Mouse (Mus musculus): Measurements from ENCODE around the gene Ano6.
A peak's percentile ranks its signal among the peaks of the same experiment; 100 is the strongest.

Gene Ano6

DNA sequence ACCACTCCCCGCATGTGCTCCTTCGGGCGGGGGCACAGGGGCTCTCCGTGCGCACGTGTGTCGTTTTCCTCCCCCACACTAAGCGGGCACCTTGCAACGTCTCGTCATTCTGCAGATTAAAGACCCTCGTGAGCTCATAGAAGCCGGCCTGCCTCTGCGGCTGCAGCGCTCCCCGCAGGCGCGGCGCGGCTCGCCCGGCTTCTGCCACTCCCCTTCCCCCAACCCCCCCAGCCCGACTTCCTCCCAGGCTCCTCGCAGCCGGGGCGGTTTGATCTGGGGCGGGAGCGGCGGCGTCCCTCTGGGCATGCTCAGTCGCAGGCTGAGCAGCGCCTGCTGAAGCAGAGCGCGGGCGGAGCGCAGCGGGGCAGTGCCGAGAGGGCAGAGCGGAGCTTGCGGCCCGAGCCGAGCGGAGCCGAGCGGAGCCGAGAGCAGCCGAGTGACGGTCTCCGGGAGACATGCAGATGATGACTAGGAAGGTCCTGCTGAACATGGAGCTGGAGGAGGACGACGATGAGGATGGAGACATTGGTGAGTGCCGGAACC, at the start of gene Ano6:
Gene Ano6, plus strand, starts transcription at position 315 of the 543 bp plus-strand sequence.
- DNase-seq (ENCODE audit: low spot score in 2 of 2), result peak; percentile 84 to 86

DNA sequence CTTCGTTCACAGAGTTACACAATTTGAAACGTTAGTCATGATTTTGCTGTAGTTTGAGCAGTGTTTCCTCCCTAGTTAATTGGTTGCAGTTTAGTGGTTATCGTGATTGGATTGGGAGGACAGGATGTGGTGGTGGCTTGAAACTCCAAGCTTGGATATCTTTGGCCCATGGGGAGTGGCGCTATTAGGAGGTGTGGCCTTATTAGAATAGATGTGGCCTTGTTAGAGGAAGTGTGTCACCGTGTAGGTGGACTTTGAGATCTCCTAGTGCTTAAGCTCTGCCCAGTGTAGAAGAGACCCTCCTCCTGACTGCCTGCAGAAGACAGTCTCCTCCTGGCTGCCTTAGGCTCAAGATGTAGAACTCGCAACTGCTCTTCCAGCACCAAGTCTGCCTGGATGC, 47.7 kb upstream of the Ano6 start:
- DNase-seq (ENCODE audit: low spot score in 2 of 2), result no peak

DNA sequence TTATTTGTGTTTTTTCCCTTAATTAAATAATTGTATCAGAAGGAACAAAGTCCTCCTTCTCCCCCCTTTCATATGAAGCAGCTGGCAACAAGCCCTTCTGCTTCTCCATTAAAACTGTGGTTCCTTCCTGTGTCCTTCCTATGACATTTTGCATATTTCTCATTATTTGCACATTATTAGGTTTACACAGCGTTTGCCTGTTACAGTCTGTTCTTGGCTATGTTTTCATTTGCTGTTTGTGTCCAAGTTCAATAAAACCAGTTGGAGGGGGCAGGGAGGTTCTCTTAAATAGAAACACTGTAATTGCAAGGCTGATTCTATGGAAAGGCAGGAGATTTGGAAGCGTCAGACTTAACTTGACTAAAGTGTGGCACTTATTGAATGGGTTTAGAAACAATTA, 46.8 kb upstream of the Ano6 start:
- DNase-seq (ENCODE audit: low spot score in 2 of 2), result no peak

DNA sequence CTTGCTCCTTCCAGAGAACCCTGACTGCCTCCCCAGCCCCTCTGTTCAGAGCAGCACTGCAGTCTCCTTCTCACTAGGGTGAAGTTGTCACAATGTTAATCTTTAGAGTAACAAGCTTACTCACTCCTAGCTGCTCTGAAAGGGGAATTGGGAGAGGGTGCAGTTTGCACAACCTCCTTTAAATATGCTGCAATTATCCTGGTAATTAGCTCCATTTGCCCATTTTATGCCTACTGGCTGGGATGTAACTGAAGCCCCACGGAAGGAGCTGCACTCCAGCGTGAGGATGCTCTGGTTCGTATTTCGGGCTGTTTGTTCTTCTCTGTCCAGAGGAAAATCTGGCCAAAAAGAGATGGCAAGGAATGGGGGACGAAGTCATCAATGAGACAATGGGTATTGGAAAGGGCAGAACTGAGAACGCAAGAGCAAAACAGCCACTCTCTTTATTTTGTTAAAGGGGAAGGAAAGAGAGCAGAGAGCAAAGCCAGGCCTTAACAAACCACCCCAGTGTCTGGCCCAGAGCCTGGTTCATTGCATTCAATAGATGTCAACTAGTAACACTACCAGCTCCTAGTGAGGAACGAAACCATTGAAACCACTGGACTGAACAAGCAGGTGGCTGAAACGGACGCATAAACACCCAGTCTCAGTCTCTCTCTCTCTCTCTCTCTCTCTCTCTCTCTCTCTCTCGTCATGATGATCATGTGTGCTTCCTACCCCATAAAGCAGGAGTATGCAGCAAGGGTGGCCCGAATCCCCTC, 45.1 kb upstream of the Ano6 start:
- DNase-seq (ENCODE audit: low spot score in 2 of 2), result no peak

DNA sequence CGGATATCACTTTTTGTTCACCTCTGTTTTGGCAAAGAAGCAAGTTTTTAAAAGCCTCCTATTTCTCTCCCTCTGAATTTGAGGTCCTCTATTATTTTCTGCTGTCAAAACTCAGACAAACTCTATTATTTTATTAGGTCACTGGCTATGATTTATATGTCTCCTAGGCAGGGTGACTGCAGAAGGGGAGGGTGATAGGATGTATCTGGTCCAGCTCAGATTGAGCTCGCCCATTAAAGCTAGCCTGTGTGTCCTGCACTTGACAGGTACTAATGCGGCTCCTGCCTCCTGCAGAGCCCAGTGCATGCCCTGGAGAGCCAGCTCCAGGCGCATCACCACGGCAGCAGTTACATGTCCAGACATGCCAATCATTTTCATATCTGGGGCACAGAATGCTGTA, 44.1 kb upstream of the Ano6 start:
- DNase-seq (ENCODE audit: low spot score in 2 of 2), result no peak

DNA sequence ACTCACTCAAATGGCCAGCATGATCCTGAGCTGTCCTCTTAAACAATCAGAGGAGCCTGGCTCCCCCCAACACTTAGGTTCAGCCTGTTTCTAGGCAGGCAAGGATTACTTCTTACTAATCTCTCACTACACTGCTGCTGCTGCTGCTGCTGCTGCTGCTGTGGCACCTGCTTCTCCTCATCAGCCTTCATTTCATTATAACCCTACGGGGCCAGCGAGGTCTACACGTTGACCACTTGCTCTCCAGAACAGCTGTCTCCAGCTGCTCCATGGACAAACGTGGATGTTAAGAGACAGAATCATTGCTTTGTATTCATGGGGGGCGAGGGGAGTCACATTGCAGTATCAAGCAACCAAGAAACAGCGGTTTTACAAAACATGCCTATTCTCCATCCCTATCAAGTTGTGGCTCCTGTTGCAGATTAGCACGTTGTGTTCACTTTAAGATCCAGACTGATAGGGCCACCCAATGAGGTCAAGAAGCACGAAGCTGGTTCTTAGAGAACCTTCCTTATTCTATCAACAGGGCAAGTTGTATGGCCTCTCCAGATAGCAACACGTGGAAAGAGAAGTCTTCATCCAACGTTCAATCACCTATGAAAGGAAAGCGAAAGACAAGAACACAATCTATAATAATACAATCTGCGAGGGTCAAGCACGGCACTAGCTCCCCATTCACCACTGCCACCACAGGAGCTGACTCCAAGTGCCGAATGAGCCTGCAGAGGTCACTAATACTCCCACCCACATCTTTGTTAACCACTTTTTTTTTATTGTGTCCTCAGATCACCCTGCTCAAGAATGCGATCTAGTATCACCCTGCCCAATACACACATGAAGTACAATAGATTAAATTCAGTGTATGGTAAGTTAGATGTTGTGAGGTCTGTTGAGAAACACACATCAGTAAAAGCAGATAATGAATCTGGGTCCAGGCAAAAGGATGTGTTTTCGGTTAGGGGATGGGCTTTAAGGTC, 43.4 kb upstream of the Ano6 start:
- DNase-seq (ENCODE audit: low spot score in 2 of 2), result no peak

DNA sequence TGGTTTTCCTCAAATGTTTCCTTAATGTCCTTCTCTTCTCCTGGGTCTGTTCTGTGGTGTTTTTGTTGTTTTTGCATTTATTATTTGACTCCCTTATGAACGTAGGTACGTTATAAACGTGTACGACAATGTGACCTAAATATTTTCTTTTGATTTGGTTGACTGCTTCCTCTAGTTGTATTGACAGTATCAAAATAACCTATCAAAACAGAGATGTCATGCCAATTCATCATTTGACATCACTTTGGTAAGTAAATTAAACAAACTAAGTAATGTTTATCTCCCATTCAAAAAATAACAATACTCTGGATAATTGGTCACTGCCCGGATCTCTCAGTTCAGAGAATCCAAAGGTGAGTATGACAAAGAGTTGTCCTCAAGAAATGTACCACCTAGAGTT, 41.4 kb upstream of the Ano6 start:
- DNase-seq (ENCODE audit: low spot score in 2 of 2), result no peak

DNA sequence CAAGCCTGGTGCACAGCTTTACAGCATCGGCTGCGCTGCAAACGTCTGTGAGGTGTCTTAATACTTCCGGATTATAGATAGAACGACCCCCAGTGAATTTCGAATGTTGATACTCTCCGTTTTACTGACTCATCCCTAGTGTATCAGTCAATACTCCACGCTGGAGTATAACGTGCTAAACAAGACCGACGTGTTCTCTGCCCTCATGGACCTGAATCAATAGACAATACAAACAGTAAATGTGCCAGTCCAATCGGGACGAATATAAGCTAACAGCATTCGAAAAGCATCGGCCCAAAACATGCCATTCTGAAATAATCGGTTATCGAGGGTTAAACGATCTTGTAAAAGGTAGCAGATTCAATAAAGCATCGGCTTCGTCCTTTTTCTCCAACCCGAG, 40.6 kb upstream of the Ano6 start:
- no peak for DNase-seq (ENCODE audit: low spot score in 2 of 2)

DNA sequence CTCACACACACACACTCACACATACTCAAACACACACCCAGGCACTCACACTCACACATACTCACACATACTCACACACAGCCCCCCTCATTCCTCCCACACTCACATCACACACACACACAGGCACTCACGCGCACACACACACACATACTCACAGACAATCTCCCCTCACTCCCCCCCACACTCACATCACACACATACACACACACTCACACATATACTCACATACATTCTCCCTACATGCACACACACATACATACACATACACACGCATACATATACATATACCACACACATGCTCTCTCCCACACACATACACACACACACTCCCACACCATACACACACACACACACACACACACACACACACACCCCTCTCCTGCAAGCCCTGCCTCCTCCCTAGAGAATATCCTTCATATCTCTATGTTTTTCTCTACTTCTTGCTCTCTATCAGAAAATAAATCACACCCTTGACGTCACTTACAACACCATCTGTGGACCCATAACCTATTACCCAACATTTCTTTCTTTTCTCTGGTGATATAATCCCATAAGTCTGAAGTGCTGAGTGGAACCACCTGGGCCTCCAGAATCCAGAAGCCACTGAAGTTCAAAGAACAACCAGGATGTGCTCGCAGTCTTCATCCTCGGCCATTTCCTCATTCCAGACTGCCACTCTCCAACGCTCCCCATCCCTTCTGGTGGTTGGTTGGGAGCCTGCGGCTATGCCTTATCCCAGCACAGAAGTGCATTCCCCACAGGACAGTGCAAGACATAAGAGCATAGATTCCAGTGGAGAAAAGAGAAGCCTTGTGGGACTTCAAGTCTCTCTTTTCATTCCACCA, 38.6 kb upstream of the Ano6 start:
- no peak for DNase-seq (ENCODE audit: low spot score in 2 of 2)

DNA sequence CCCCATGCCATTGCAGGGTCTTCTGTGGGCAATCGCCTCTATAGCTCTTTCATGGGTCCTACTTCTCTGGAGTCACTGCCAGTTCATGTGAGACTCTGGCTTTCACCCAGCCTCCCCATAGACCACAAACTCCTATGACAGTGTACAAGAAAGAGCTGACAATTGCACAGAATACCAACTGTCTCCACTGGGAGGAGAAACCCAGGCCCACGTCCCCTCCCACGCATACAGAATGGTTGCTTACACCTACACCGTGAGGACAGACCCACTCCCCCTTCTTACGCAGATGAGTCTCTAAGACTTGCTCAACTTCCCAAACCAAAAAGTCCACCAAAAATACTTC, 38.0 kb upstream of the Ano6 start:
- no peak for DNase-seq (ENCODE audit: low spot score in 2 of 2)

DNA sequence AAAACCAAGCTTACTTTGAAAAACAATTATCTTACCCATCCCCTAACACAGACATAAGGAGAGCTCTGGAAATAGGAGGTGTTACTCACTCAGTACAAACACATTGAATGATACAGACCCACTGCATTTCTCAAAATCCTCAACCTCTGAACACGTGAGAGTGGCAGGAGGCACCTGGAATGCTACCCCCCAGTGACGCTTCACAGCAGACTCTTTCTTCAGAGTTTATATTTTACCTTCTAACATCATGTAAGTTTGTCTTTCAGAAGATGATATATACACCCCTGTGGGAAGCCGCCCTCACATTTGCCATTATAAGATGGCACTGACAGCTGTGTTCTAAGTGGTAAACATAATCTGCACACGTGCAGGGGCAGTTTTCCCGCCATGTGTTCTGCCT, 37.6 kb upstream of the Ano6 start:
- DNase-seq (ENCODE audit: low spot score in 2 of 2), result no peak

DNA sequence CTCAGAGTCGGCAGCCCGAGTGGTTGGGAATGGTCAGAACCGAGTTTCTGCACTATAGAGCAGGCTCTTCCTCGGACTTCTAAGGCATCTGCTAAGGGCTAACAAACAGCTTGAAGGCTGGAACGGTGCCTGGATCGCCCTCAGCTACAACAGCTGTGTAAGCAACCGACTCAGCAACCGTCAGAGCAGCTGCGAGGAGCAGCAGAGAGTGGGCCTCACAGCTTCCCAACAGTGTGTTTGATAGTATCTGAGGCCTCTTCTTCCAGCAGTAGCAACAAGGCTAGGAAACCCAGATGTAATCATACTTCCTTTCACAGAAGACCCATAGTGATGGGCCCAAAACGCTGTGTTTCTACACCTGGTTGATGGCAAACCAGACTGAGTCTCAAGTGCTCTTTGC, 33.5 kb upstream of the Ano6 start:
- peak; percentile 62 to 71 for DNase-seq (ENCODE audit: low spot score in 2 of 2)

DNA sequence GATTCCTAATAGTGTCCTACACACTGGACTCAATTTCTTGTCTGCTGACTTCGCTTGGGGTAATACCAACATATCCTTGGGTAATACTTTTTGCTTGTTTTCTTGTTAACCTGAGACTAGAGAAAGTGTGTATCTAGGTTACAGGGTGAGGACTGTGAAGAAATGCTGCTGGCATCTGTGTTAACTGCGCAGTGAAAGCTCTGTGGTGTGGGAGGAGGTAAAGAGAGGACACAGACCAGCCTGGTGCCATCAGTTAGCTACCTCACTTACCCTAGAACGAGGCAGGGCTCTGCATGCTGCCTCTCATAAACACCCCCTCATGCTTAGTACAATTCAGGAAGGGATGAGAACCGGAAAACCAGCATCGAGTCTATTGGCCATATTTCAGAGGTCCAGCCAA, 32.6 kb upstream of the Ano6 start:
- no peak for DNase-seq (ENCODE audit: low spot score in 2 of 2)

DNA sequence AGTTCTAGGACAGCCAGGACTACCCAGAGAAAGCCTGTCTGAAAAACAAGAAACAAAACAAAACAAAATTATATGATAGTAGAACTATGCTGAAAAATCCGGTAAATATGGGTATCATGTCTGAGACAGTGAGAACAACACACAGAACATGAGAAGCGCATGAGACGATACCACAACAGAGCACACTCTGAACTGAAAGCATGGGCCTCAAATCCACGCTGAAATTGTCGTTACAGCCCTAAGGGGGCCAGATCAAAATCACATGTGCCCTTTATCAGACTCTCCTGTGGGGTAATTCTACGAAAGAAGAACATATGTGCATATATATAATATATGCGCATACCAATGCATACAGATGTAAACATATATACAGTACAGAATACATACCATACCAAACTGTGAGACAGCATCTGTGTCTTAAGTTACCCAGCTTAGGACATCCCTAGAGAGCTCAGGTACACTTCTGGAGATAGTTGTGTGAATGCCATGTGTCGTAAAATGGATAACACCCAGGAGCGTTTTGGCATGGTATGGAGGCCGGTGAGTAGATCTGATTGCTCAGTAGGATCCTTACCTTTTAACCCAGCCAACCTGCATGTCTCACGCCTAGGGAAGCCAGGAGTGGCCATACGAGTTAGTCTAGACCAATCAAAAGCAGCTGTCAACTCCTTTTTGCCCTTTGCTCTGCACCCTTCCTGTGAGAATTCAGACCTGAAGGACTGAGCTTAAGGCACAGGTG, 31.8 kb upstream of the Ano6 start:
- DNase-seq (ENCODE audit: low spot score in 2 of 2), result no peak

DNA sequence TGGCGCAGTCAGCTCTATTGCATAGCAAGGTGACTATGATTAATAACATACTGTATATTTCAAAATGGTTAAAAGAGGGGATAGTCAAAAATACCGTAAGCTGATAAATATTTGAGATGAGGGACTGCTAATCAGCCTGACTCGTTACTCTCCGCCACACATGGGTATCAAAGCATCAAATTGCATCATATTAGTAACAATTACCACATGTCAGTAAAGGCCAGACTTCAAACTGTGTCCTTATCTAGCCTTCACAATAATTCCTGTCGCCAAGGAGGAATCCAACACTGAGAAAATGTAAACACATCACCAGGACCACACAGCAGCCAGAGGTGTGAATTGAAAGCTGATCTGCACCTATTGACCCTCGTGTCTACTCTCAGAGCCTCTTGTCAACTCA, 30.8 kb upstream of the Ano6 start:
- DNase-seq (ENCODE audit: low spot score in 2 of 2), result no peak

DNA sequence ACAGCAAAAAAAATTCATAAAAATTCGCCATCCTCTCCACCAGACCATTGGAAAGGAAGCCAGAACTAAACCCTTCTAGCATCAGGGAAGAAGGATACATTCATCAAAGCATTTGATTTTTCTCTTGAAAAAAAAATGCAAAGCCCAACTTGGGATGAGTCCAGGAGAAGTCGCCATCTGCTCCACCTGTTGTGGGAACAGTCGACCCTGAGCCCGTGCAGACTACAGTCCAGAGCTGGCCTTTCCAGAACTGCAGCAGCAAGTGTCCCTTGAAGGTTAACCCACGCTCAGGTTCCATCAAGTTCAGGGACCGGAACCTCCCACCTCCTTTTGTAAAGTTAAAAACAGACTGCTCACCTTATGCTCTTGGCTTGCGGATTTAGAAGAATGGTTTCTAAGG, 29.2 kb upstream of the Ano6 start:
- no peak for DNase-seq (ENCODE audit: low spot score in 2 of 2)

DNA sequence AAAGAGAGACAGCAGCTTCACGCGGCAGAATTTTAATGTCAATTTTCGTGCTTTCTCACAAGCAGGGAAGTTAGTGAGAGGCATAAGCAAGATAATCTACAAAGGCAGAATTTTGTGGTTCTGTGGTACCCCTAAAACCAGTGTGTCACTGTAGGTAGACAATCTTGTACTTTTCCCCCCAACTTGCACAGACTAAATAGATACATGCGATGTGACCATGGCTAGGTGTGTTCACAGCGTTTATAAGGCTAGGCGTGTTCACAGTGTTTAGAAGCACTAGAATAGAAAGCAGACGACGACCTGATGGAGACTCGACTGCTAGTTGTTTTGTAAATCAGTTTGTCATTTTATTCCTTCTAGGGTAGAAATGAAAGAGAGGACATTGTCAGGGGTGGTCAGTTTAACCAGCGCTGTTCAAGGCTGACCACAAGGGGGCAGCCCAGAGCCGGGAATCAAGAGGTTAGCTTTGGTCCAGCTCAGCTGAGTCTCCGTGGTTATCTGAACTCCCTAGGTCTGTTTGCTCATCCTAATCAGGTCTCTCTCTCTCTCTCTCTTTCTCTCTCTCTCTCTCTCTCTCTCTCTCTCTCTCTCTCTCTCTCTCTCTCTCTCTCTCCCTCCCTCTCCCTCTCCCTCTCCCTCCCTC, 27.9 kb upstream of the Ano6 start:
- DNase-seq (ENCODE audit: low spot score in 2 of 2), result peak; percentile 11 to 62

DNA sequence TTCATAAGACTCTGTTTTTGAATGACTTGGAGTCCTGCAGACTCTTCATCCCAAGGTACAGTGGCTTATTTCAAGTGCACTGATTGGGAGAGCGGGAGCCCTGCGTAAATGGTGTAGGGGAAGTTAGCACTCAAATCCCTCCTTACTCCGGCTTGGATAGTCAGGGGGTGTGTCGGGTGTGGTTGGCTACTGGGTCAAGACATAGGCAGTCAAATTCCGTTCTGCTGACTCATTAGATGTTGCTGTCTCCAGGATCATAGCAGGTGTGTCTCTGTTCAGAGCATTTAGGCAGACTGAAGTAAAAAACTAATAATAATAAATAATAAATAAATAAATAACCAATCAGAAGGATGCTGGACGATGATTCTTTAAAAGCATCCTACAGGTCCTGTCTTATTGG, 27.2 kb upstream of the Ano6 start:
- no peak for DNase-seq (ENCODE audit: low spot score in 2 of 2)

DNA sequence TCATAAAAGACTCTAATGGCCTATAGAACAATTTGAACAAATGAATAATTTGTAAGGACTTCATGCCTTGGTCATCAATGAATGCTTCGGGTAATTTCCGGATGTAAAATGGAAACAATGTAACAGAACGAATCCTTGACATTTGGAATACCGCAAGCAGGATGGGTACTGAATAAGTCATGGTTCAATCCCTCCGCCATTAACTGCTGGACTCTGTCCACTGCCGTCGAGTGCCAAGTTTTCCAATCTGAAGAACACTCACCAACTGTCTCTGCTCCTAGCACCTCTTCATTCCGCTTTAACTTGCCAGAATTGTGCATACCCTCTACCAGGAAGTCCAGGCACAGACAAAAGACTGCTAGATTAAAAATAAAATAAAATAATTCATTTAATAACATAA, 25.4 kb upstream of the Ano6 start:
- no peak for DNase-seq (ENCODE audit: low spot score in 2 of 2)

DNA sequence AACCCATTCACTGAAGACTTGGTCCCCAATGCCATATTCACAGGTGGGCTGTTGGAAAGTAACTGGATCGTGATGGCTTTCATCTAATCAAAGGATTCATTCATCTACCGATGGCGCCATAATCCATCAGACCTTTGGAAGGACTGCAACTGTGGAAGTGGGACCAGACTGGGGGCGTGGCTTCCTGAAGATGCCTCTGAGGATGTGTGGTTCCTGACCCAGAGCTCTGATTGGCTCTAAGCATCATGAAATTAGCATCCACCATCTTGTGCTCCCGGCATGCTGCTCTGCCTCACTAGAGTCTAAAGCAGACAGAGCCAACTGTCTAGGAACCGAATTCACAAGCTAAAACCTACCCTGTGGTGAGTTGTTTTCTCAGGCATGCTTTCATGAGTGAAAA, 24.7 kb upstream of the Ano6 start:
- DNase-seq (ENCODE audit: low spot score in 2 of 2), result no peak

DNA sequence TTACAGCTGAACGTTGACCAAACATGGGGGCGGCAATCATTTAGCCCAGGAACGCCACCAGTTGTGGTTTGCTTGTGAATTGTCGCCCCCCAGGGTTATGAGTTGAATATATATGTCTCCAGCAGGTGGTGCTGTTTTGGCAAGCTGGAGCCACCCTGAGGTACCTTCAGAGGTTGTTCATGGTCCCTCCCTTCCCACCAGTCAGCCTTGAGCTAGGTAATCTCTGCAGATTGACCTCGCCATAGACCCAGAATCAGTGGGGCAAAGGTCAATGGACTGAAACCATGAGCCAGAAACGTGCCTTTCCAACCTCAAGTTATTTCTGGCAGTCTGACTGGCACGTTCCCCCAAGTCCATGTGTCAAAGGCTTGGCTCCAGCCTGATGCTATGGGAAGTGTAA, 22.8 kb upstream of the Ano6 start:
- no peak for DNase-seq (ENCODE audit: low spot score in 2 of 2)
